17 mouse cellular contexts compared by ENCODE assay signal in genomic region chr2:167863616-167864015, GRCm38 (mm10).
DNase-seq lines count a peak whose midpoint lies in the region; ATAC-seq and TF ChIP-seq lines count a peak whose summit lies in the region.
"Had no signal": no experiment of that assay in that cellular context is flagged by ENCODE, and none has a peak within 500 bp of the region (broad histone marks: within the 10 kb centered on the region; RNA-seq: fewer than 3 reads in every experiment).

No protein-coding gene starts in this region.

- 0 out of 2 replicates have a peak overlapping the region, but pooled peaks have one; percentile 2 for H3K9ac ChIP-seq in heart, postnatal 0 days (replicated peaks; ENCODE audit: low read depth, low read length)
- H3K9ac ChIP-seq in lung, embryonic 14.5 days: no peak overlapping the region
- H3K9ac ChIP-seq in stomach, embryonic 15.5 days: no peak overlapping the region
- H3K9ac ChIP-seq: forebrain, embryonic 13.5 days; limb, embryonic 13.5 days had no signal

- TF ChIP-seq CTCF in gastrocnemius, adult 2 months (IDR thresholded peaks at IDR 0.05): no peak
- no peak for TF ChIP-seq CTCF in heart, postnatal 0 days (IDR thresholded peaks at IDR 0.05; ENCODE audit: low read depth)
- TF ChIP-seq CTCF in lung, embryonic 14.5 days (IDR thresholded peaks at IDR 0.05; ENCODE audit: low read depth): no peak

- H3K36me3 ChIP-seq in heart, postnatal 0 days (replicated peaks; ENCODE audit: control insufficient read depth, insufficient read depth, low read length): no peaks in the 10 kb centered on the region
- no peaks in the 10 kb centered on the region for H3K36me3 ChIP-seq in lung, embryonic 14.5 days (ENCODE audit: insufficient read depth)
- no peaks in the 10 kb centered on the region for H3K36me3 ChIP-seq in stomach, embryonic 15.5 days
- H3K36me3 ChIP-seq: limb, embryonic 13.5 days had no signal

- intact Hi-C loops in gastrocnemius, adult 2 months (cut with DNase I): loop anchor here (2.0 kb wide), 1 partner anchor 23 kb away; no protein-coding TSS in a partner anchor

- H3K4me2 ChIP-seq in heart, postnatal 0 days (ENCODE audit: low read depth, low read length): no peak overlapping the region
- no peak overlapping the region for H3K4me2 ChIP-seq in lung, embryonic 14.5 days
- no peak overlapping the region for H3K4me2 ChIP-seq in stomach, embryonic 15.5 days
- H3K4me2 ChIP-seq: forebrain, embryonic 13.5 days; limb, embryonic 13.5 days had no signal

- no peak for DNase-seq in gastrocnemius, adult 2 months
- no peak for DNase-seq in gastrocnemius, adult 8-10 months (ENCODE audit: low spot score in 2 of 2)
- DNase-seq in heart, postnatal 0 days (ENCODE audit: low spot score): no peak
- no peak for DNase-seq in heart, adult 11 months
- DNase-seq in lung, embryonic 14.5 days: no peak
- no peak for DNase-seq in lung, postnatal 25 days (ENCODE audit: low spot score)
- no peak for DNase-seq in embryo, embryonic 10.5 days (ENCODE audit: low spot score)
- DNase-seq: cerebellum, adult 11 months; cerebellum, postnatal 14 days; gastrocnemius, postnatal 36 days; right cerebral cortex, postnatal 14 days; thymus, postnatal 4 days had no signal

- WGBS in heart, postnatal 0 days: 54% methylated on average over 6 of the region's 6 CpGs
- 58% methylated on average over 6 of the region's 6 CpGs for WGBS in lung, embryonic 14.5 days
- 62% methylated on average over 6 of the region's 6 CpGs for WGBS in stomach, embryonic 15.5 days

- no peak for TF ChIP-seq EP300 in heart, postnatal 0 days (IDR thresholded peaks at IDR 0.05; ENCODE audit: low read depth)

- H3K9me3 ChIP-seq in heart, postnatal 0 days (replicated peaks; ENCODE audit: control insufficient read depth, low read length): no peaks in the 10 kb centered on the region
- H3K9me3 ChIP-seq in lung, embryonic 14.5 days (ENCODE audit: low read depth, low read length): no peaks in the 10 kb centered on the region
- H3K9me3 ChIP-seq in stomach, embryonic 15.5 days: no peaks in the 10 kb centered on the region
- H3K9me3 ChIP-seq: forebrain, embryonic 13.5 days; limb, embryonic 13.5 days had no signal

- H3K4me1 ChIP-seq in heart, postnatal 0 days (ENCODE audit: control insufficient read depth, insufficient read depth): peaks cover 38% of the 10 kb centered on the region
- peaks cover 50% of the 10 kb centered on the region for H3K4me1 ChIP-seq in lung, embryonic 14.5 days (ENCODE audit: insufficient read depth)
- H3K4me1 ChIP-seq in stomach, embryonic 15.5 days: peaks cover 48% of the 10 kb centered on the region

- no peak for ATAC-seq in heart, postnatal 0 days (ENCODE audit: insufficient read depth, low read depth)
- ATAC-seq in lung, embryonic 14.5 days (ENCODE audit: insufficient read depth): no peak
- no peak for ATAC-seq in stomach, embryonic 15.5 days (ENCODE audit: insufficient read depth, low FRiP score, low read depth)
- ATAC-seq: forebrain, embryonic 13.5 days; midbrain, embryonic 16.5 days had no signal

- H3K27ac ChIP-seq in gastrocnemius, adult 2 months: peak overlapping the region; percentile 48
- peak overlapping the region; percentile 28; the same call in 1 of the 2 replicates for H3K27ac ChIP-seq in heart, postnatal 0 days (ENCODE audit: low read depth)
- H3K27ac ChIP-seq in lung, embryonic 14.5 days (ENCODE audit: low read depth): peak overlapping the region; percentile 58
- H3K27ac ChIP-seq in stomach, embryonic 15.5 days: peak overlapping the region; percentile 62; the same call in 1 of the 2 replicates
- H3K27ac ChIP-seq: forebrain, embryonic 13.5 days; left cerebral cortex, adult 2 months; limb, embryonic 13.5 days had no signal

- no peaks in the 10 kb centered on the region for H3K27me3 ChIP-seq in heart, postnatal 0 days (ENCODE audit: control insufficient read depth, insufficient read depth, low read length)
- no peaks in the 10 kb centered on the region for H3K27me3 ChIP-seq in lung, embryonic 14.5 days (ENCODE audit: insufficient read depth, low read length)
- no peaks in the 10 kb centered on the region for H3K27me3 ChIP-seq in stomach, embryonic 15.5 days (replicated peaks)
- H3K27me3 ChIP-seq: limb, embryonic 13.5 days had no signal

- no peak overlapping the region for H3K4me3 ChIP-seq in gastrocnemius, adult 2 months
- no peak overlapping the region for H3K4me3 ChIP-seq in heart, postnatal 0 days (ENCODE audit: low read depth, low read length)
- no peak overlapping the region for H3K4me3 ChIP-seq in lung, embryonic 14.5 days (ENCODE audit: low read depth, low read length)
- H3K4me3 ChIP-seq in stomach, embryonic 15.5 days (replicated peaks): no peak overlapping the region
- H3K4me3 ChIP-seq: forebrain, embryonic 13.5 days; left cerebral cortex, adult 2 months; limb, embryonic 13.5 days had no signal
